Comparison of ENCODE assay signal across 8 mouse cellular contexts in genomic region chr4:110021956-110022625, GRCm38 (mm10). TPM values are rescaled to one million over a fixed set of nuclear protein-coding genes. Genes with fewer than 3 reads are reported as not detected.
DNase-seq lines count a peak whose midpoint lies in the region; ATAC-seq lines count a peak whose summit lies in the region.

No protein-coding gene starts in this region.

- DNase-seq in 3T3-L1 (ENCODE audit: low read depth, low spot score) = peak; percentile 81
- peak; percentile 82 for DNase-seq in adrenal gland, postnatal 25 days
- DNase-seq in naive thymus-derived CD4-positive, alpha-beta T cell, adult 2 months (ENCODE audit: low read depth) = peak; percentile 69
- DNase-seq in splenic B cell, adult 2 months (ENCODE audit: low read depth, low spot score) = peak; percentile 64

- WGBS in embryonic facial prominence, embryonic 12.5 days = 15% methylated on average over 25 of the region's 25 CpGs
- 13% methylated on average over 25 of the region's 25 CpGs for WGBS in heart, embryonic 12.5 days
- 17% methylated on average over 25 of the region's 25 CpGs for WGBS in kidney, embryonic 16.5 days
- 16% methylated on average over 25 of the region's 25 CpGs for WGBS in limb, embryonic 15.5 days

- H3K27me3 ChIP-seq in embryonic facial prominence, embryonic 12.5 days = peaks cover 7% of the 10 kb centered on the region; the same call in 1 of the 2 replicates
- peaks cover 34% of the 10 kb centered on the region for H3K27me3 ChIP-seq in heart, embryonic 12.5 days (replicated peaks)
- H3K27me3 ChIP-seq in kidney, embryonic 16.5 days (ENCODE audit: insufficient read depth, low read length) = peaks cover 10% of the 10 kb centered on the region; the same call in 1 of the 2 replicates
- peaks cover 20% of the 10 kb centered on the region; the same call in 1 of the 2 replicates for H3K27me3 ChIP-seq in limb, embryonic 15.5 days
- no peaks in the 10 kb centered on the region for H3K27me3 ChIP-seq in splenic B cell, adult 2 months (ENCODE audit: control insufficient read depth, insufficient read depth, low read length, poor library complexity, severe bottlenecking)

- H3K4me1 ChIP-seq in embryonic facial prominence, embryonic 12.5 days = no peaks in the 10 kb centered on the region
- H3K4me1 ChIP-seq in heart, embryonic 12.5 days (replicated peaks) = no peaks in the 10 kb centered on the region; the same call in 1 of the 2 replicates
- H3K4me1 ChIP-seq in kidney, embryonic 16.5 days (ENCODE audit: insufficient read depth, low read length) = no peaks in the 10 kb centered on the region
- H3K4me1 ChIP-seq in limb, embryonic 15.5 days = 0 out of 2 replicates have a peak, but pooled peaks cover 6% of the 10 kb centered on the region

- no peak overlapping the region for H3K27ac ChIP-seq in embryonic facial prominence, embryonic 12.5 days
- H3K27ac ChIP-seq in heart, embryonic 12.5 days (ENCODE audit: poor library complexity, severe bottlenecking) = no peak overlapping the region
- H3K27ac ChIP-seq in kidney, embryonic 16.5 days (ENCODE audit: low read length) = no peak overlapping the region
- no peak overlapping the region for H3K27ac ChIP-seq in limb, embryonic 15.5 days

- no peak overlapping the region for H3K9ac ChIP-seq in embryonic facial prominence, embryonic 12.5 days
- H3K9ac ChIP-seq in heart, embryonic 12.5 days = no peak overlapping the region
- H3K9ac ChIP-seq in kidney, embryonic 16.5 days (replicated peaks; ENCODE audit: low read length) = no peak overlapping the region
- H3K9ac ChIP-seq in limb, embryonic 15.5 days = no peak overlapping the region

- H3K9me3 ChIP-seq in embryonic facial prominence, embryonic 12.5 days = no peaks in the 10 kb centered on the region
- H3K9me3 ChIP-seq in heart, embryonic 12.5 days (replicated peaks) = no peaks in the 10 kb centered on the region
- no peaks in the 10 kb centered on the region for H3K9me3 ChIP-seq in kidney, embryonic 16.5 days (ENCODE audit: low read length)
- H3K9me3 ChIP-seq in limb, embryonic 15.5 days = no peaks in the 10 kb centered on the region

- H3K4me3 ChIP-seq in embryonic facial prominence, embryonic 12.5 days = no peak overlapping the region
- 0 out of 2 replicates have a peak overlapping the region, but pooled peaks have one; percentile 7 for H3K4me3 ChIP-seq in heart, embryonic 12.5 days
- no peak overlapping the region for H3K4me3 ChIP-seq in kidney, embryonic 16.5 days (ENCODE audit: low read length)
- H3K4me3 ChIP-seq in limb, embryonic 15.5 days = no peak overlapping the region

- H3K36me3 ChIP-seq in embryonic facial prominence, embryonic 12.5 days = no peaks in the 10 kb centered on the region
- H3K36me3 ChIP-seq in heart, embryonic 12.5 days = no peaks in the 10 kb centered on the region
- no peaks in the 10 kb centered on the region for H3K36me3 ChIP-seq in kidney, embryonic 16.5 days (ENCODE audit: insufficient read depth, low read length)
- no peaks in the 10 kb centered on the region for H3K36me3 ChIP-seq in limb, embryonic 15.5 days
- H3K36me3 ChIP-seq in splenic B cell, adult 2 months (ENCODE audit: control insufficient read depth, insufficient read depth, low read length, poor library complexity, severe bottlenecking) = no peaks in the 10 kb centered on the region

- H3K4me2 ChIP-seq in embryonic facial prominence, embryonic 12.5 days (replicated peaks) = peak overlapping the region; percentile 24
- H3K4me2 ChIP-seq in heart, embryonic 12.5 days = peak overlapping the region; percentile 52
- peak overlapping the region; percentile 26 for H3K4me2 ChIP-seq in kidney, embryonic 16.5 days (replicated peaks; ENCODE audit: low read depth, low read length)
- peak overlapping the region; percentile 25; the same call in 1 of the 2 replicates for H3K4me2 ChIP-seq in limb, embryonic 15.5 days

- ATAC-seq in embryonic facial prominence, embryonic 12.5 days (ENCODE audit: insufficient number of reproducible peaks, insufficient read depth, low FRiP score, low TSS enrichment) = no peak
- no peak for ATAC-seq in heart, embryonic 12.5 days (ENCODE audit: insufficient number of reproducible peaks, low FRiP score)
- peak; percentile 35; the same call in 1 of the 2 replicates for ATAC-seq in kidney, embryonic 16.5 days (ENCODE audit: low FRiP score, low TSS enrichment)
- ATAC-seq in limb, embryonic 15.5 days (ENCODE audit: insufficient number of reproducible peaks, low FRiP score, low TSS enrichment, low read depth) = no peak

RNA-seq across cellular contexts. Expression of gene Dmrta2, which starts 44.2 kb away (rescaled TPM):
- total RNA-seq in adrenal gland, postnatal 25 days (2021) = 0.27 TPM in 1 of 2 replicates, not detected in the other
- 1.2 and 1.4 TPM in 2 replicates for polyA plus RNA-seq in embryonic facial prominence, embryonic 12.5 days (2016; fragmentation: Nextera tagmentation; extraction: Ambion mirVana)
- polyA plus RNA-seq in heart, embryonic 12.5 days (2016; fragmentation: Nextera tagmentation; extraction: Ambion mirVana) = 0.13 TPM in 1 of 2 replicates, not detected in the other
- 0.05 and 0.25 TPM in 2 replicates for polyA plus RNA-seq in kidney, embryonic 16.5 days (2015; fragmentation: Nextera tagmentation; extraction: Ambion mirVana)
- 0.09 and 0.17 TPM in 2 replicates for polyA plus RNA-seq in limb, embryonic 15.5 days (2015; fragmentation: Nextera tagmentation; extraction: Ambion mirVana)
